Comparison of ENCODE assay signal across 10 mouse cellular contexts in genomic region chr17:87973261-87974167, GRCm38 (mm10). TPM values are rescaled to one million over a fixed set of nuclear protein-coding genes. Genes with fewer than 3 reads are reported as not detected.
A peak's percentile ranks its signal among the peaks of the same experiment; 100 is the strongest.
DNase-seq lines count a peak whose midpoint lies in the region; ATAC-seq and TF ChIP-seq lines count a peak whose summit lies in the region.
"Had no signal": no experiment of that assay in that cellular context is flagged by ENCODE, and none has a peak within 500 bp of the region (broad histone marks: within the 10 kb centered on the region; RNA-seq: fewer than 3 reads in every experiment).

No protein-coding gene starts in this region.

- TF ChIP-seq EP300 in CH12.LX (IDR thresholded peaks at IDR 0.05; ENCODE audit: low read length): no peak

- H3K79me2 ChIP-seq in CH12.LX (replicated peaks; ENCODE audit: control insufficient read depth, extremely low read depth, insufficient read depth, poor library complexity, severe bottlenecking): peaks cover 34% of the 10 kb centered on the region

- WGBS in intestine, embryonic 14.5 days: 71% methylated on average over 10 of the region's 10 CpGs
- WGBS in intestine, postnatal 0 days: 75% methylated on average over 10 of the region's 10 CpGs
- 74% methylated on average over 10 of the region's 10 CpGs for WGBS in limb, embryonic 12.5 days

- H3K27ac ChIP-seq in intestine, embryonic 14.5 days (ENCODE audit: low read depth): no peak overlapping the region
- no peak overlapping the region for H3K27ac ChIP-seq in intestine, postnatal 0 days (ENCODE audit: low read depth, low read length)
- H3K27ac ChIP-seq in CH12.LX (ENCODE audit: insufficient read depth, low read depth): no peak overlapping the region
- H3K27ac ChIP-seq in limb, embryonic 12.5 days: no peak overlapping the region

- H3K27me3 ChIP-seq in intestine, embryonic 14.5 days (replicated peaks; ENCODE audit: control insufficient read depth, insufficient read depth, low read length): no peaks in the 10 kb centered on the region
- no peaks in the 10 kb centered on the region for H3K27me3 ChIP-seq in intestine, postnatal 0 days (replicated peaks; ENCODE audit: control insufficient read depth, insufficient read depth, low read length)
- no peaks in the 10 kb centered on the region for H3K27me3 ChIP-seq in CH12.LX (replicated peaks)
- no peaks in the 10 kb centered on the region for H3K27me3 ChIP-seq in limb, embryonic 12.5 days

- no peak overlapping the region for H3K4me3 ChIP-seq in intestine, embryonic 14.5 days (ENCODE audit: low read depth, low read length)
- H3K4me3 ChIP-seq in intestine, postnatal 0 days (ENCODE audit: low read depth, low read length): no peak overlapping the region
- no peak overlapping the region for H3K4me3 ChIP-seq in CH12.LX (replicated peaks in 1 of 3; ENCODE audit: low read depth in 2 of 3, low read length in 2 of 3, poor library complexity in 1 of 3)
- H3K4me3 ChIP-seq in limb, embryonic 12.5 days (replicated peaks): no peak overlapping the region

- dilution Hi-C loops in CH12.LX (cut with MboI; ENCODE audit: extremely low pct_ligation_motif_present, extremely low pct_unique_long_range_greater_than_20kb, low sequenced_read_pairs): no loop called here

- H3K9me3 ChIP-seq in intestine, embryonic 14.5 days (ENCODE audit: control insufficient read depth, low read length): no peaks in the 10 kb centered on the region
- no peaks in the 10 kb centered on the region for H3K9me3 ChIP-seq in intestine, postnatal 0 days (ENCODE audit: control insufficient read depth)
- peaks cover 14% of the 10 kb centered on the region for H3K9me3 ChIP-seq in CH12.LX (replicated peaks; ENCODE audit: low read length)
- no peaks in the 10 kb centered on the region for H3K9me3 ChIP-seq in limb, embryonic 12.5 days

- TF ChIP-seq RAD21 in CH12.LX (IDR thresholded peaks at IDR 0.05; ENCODE audit: low read depth, low read length): no peak

- H3K36me3 ChIP-seq in intestine, embryonic 14.5 days (ENCODE audit: control insufficient read depth, insufficient read depth, low read length): peaks cover 4% of the 10 kb centered on the region; the same call in 1 of the 2 replicates
- H3K36me3 ChIP-seq in intestine, postnatal 0 days (ENCODE audit: control insufficient read depth, insufficient read depth): no peaks in the 10 kb centered on the region
- H3K36me3 ChIP-seq in CH12.LX (replicated peaks in 1 of 2; ENCODE audit: control insufficient read depth in 1 of 2, insufficient read depth in 1 of 2, low read length in 1 of 2): peaks cover 8 to 15% of the 10 kb centered on the region in 2 experiments
- peaks cover 12% of the 10 kb centered on the region for H3K36me3 ChIP-seq in limb, embryonic 12.5 days

- in situ Hi-C loops in CH12.LX (cut with MboI; ENCODE audit: low pct_ligation_motif_present, low pct_unique_long_range_greater_than_20kb, low sequenced_read_pairs): no loop called here

- no peak for TF ChIP-seq CTCF in intestine, postnatal 0 days (IDR thresholded peaks at IDR 0.05; ENCODE audit: low read depth)
- TF ChIP-seq CTCF in CH12.LX (conservative IDR thresholded peaks at IDR 0.05 in 1 of 2, IDR thresholded peaks at IDR 0.05 in 1 of 2; ENCODE audit: low read depth in 2 of 2, low read length in 2 of 2): no peak
- no peak for TF ChIP-seq CTCF in brain, embryonic 14.5 days (IDR thresholded peaks at IDR 0.05; ENCODE audit: borderline replicate concordance, extremely low read depth, insufficient read depth, insufficient read length)

- no peak for TF ChIP-seq POLR2A in CH12.LX (IDR thresholded peaks at IDR 0.05; ENCODE audit: low read depth, low read length)
- no peak for TF ChIP-seq POLR2A in brain, embryonic 14.5 days (IDR thresholded peaks at IDR 0.05; ENCODE audit: borderline replicate concordance, extremely low read depth, insufficient read depth, insufficient read length, poor library complexity, severe bottlenecking)

- ATAC-seq in intestine, embryonic 14.5 days (replicated peaks; ENCODE audit: low FRiP score, low TSS enrichment, low read depth): no peak
- ATAC-seq in intestine, postnatal 0 days: no peak
- no peak for ATAC-seq in limb, embryonic 12.5 days (ENCODE audit: insufficient number of reproducible peaks, insufficient read depth, low FRiP score, low TSS enrichment, low read depth)

- H3K4me2 ChIP-seq in intestine, embryonic 14.5 days (ENCODE audit: low read length): peak overlapping the region; percentile 62
- no peak overlapping the region for H3K4me2 ChIP-seq in intestine, postnatal 0 days (replicated peaks; ENCODE audit: low read depth)
- peak overlapping the region; percentile 85; the same call in 1 of the 2 replicates for H3K4me2 ChIP-seq in CH12.LX (ENCODE audit: insufficient read depth, low read depth, poor library complexity, severe bottlenecking)
- peak overlapping the region; percentile 71; the same call in 1 of the 2 replicates for H3K4me2 ChIP-seq in limb, embryonic 12.5 days

- no peak overlapping the region for H3K9ac ChIP-seq in intestine, embryonic 14.5 days (ENCODE audit: low read length)
- H3K9ac ChIP-seq in intestine, postnatal 0 days (ENCODE audit: low read depth, low read length): no peak overlapping the region
- H3K9ac ChIP-seq in CH12.LX (ENCODE audit: insufficient read depth, low read depth): no peak overlapping the region; the same call in 1 of the 2 replicates
- no peak overlapping the region for H3K9ac ChIP-seq in limb, embryonic 12.5 days (replicated peaks)

- no peak for DNase-seq in intestine, embryonic 14.5 days (ENCODE audit: low spot score)
- DNase-seq in CH12.LX (ENCODE audit: extremely low read depth): no peak
- peak; percentile 12 for DNase-seq in brain, embryonic 14.5 days (ENCODE audit: low read depth)
- DNase-seq in ovary, postnatal 14 days (ENCODE audit: low spot score): no peak
- DNase-seq in layer of hippocampus, adult 11-12 months (ENCODE audit: low spot score): no peak
- DNase-seq in ovary, postnatal 10 days (ENCODE audit: low spot score): no peak

- peaks cover 13% of the 10 kb centered on the region for H3K4me1 ChIP-seq in intestine, embryonic 14.5 days (replicated peaks; ENCODE audit: control insufficient read depth, insufficient read depth, low read length)
- no peaks in the 10 kb centered on the region for H3K4me1 ChIP-seq in intestine, postnatal 0 days (replicated peaks; ENCODE audit: control insufficient read depth, insufficient read depth, low read length)
- peaks cover 9 to 25% of the 10 kb centered on the region in 2 experiments for H3K4me1 ChIP-seq in CH12.LX (ENCODE audit: control insufficient read depth in 1 of 2, insufficient read depth in 2 of 2)
- peaks cover 16% of the 10 kb centered on the region for H3K4me1 ChIP-seq in limb, embryonic 12.5 days (replicated peaks)

TF ChIP-seq in CH12.LX, 34 proteins besides CTCF, POLR2A, EP300 and RAD21:
- TF ChIP-seq POLR2AphosphoS2 (IDR thresholded peaks at IDR 0.05; ENCODE audit: low read depth, low read length) (no peak), ZNF384 (IDR thresholded peaks at IDR 0.05; ENCODE audit: low read depth, low read length) (peak; percentile 29)
TF ChIP-seq in CH12.LX: peak in this region for 1.

RNA-seq across cellular contexts. Expression of gene Msh6, which starts 1.3 kb away (rescaled TPM):
- 58.7 and 62.2 TPM in 2 replicates for polyA plus RNA-seq in intestine, embryonic 14.5 days (2014; fragmentation: Nextera tagmentation; extraction: Ambion mirVana)
- polyA plus RNA-seq in intestine, postnatal 0 days (2015; fragmentation: Nextera tagmentation; extraction: Ambion mirVana): 9.0 and 9.2 TPM in 2 replicates
- total RNA-seq in CH12.LX (2012; rRNA removed) (79.3 and 84.7 TPM in 2 replicates), CH12.LX (2014; rRNA removed) (72.9 and 76.5 TPM in 2 replicates)
- 79.0 and 79.5 TPM in 2 replicates for polyA plus RNA-seq in CH12.LX (2012; ENCODE audit: insufficient read length, low read depth)
- polyA plus RNA-seq in brain, embryonic 14.5 days (2012; rRNA removed): 14.0 and 19.8 TPM in 2 replicates
- 92.9 TPM in 2 replicates for polyA plus RNA-seq in limb, embryonic 12.5 days (2016; fragmentation: Nextera tagmentation; extraction: Ambion mirVana)

RNA-seq across cellular contexts. Expression of gene Rpl36-ps4, which starts 52.7 kb away (rescaled TPM):
- not detected in 2 replicates for polyA plus RNA-seq in intestine, embryonic 14.5 days (2014; fragmentation: Nextera tagmentation; extraction: Ambion mirVana)
- polyA plus RNA-seq in intestine, postnatal 0 days (2015; fragmentation: Nextera tagmentation; extraction: Ambion mirVana): not detected in 2 replicates
- total RNA-seq in CH12.LX (2012; rRNA removed): not detected in 2 replicates
- not detected in 2 replicates for total RNA-seq in CH12.LX (2014; rRNA removed)
- polyA plus RNA-seq in CH12.LX (2012; ENCODE audit: insufficient read length, low read depth): not detected in 2 replicates
- not detected in 2 replicates for polyA plus RNA-seq in brain, embryonic 14.5 days (2012; rRNA removed)
- polyA plus RNA-seq in limb, embryonic 12.5 days (2016; fragmentation: Nextera tagmentation; extraction: Ambion mirVana): not detected in 2 replicates
- total RNA-seq: monocyte, adult 5-6 weeks had no signal
- polyA plus RNA-seq: small intestine, adult 2 months had no signal
